Mouse (Mus musculus) mature B cell (primary cell): Measurements from ENCODE around the gene Cdk2ap2.
"Not testable (repeated sequence)": the region's sequence is repeated elsewhere in the genome, so short reads cannot be mapped to it uniquely, and the experiment has no call there.

Experiments used
- in situ Hi-C: fragments of 300-500 bp; cut with MboI; formaldehyde crosslinking; loops from 2 replicates; pipeline ENCODE4 v1.14.3; 2019

Cdk2ap2 gene

GRCm38 (mm10) chr19:4096642-4097440, at the start of gene Cdk2ap2:
Cdk2ap2 (plus strand) TSS chr19:4097182.
- in situ Hi-C loops: no loop called here

- in situ Hi-C loops: no loop called here
Measured at GRCm38 (mm10) chr19:4047859-4048258, 49.1 kb upstream of the Cdk2ap2 start.

- in situ Hi-C loops: not testable (repeated sequence)
Measured at GRCm38 (mm10) chr19:4049069-4049468, 47.9 kb upstream of the Cdk2ap2 start.

GRCm38 (mm10) chr19:4051016-4051415, 46.0 kb upstream of the Cdk2ap2 start:
- in situ Hi-C loops: no loop called here

GRCm38 (mm10) chr19:4051741-4052515, 45.1 kb upstream of the Cdk2ap2 start:
- in situ Hi-C loops: no loop called here

GRCm38 (mm10) chr19:4052516-4053030, 44.4 kb upstream of the Cdk2ap2 start:
- in situ Hi-C loops: no loop called here

GRCm38 (mm10) chr19:4054613-4055012, 42.4 kb upstream of the Cdk2ap2 start:
- in situ Hi-C loops: no loop called here

- in situ Hi-C loops: no loop called here
Measured at GRCm38 (mm10) chr19:4055216-4055946, 41.6 kb upstream of the Cdk2ap2 start.

GRCm38 (mm10) chr19:4055947-4056693, 40.9 kb upstream of the Cdk2ap2 start:
- in situ Hi-C loops: no loop called here

GRCm38 (mm10) chr19:4056727-4057126, 40.3 kb upstream of the Cdk2ap2 start:
- in situ Hi-C loops: no loop called here

- in situ Hi-C loops: no loop called here
Measured at GRCm38 (mm10) chr19:4057389-4057788, 39.6 kb upstream of the Cdk2ap2 start.

GRCm38 (mm10) chr19:4057962-4058361, 39.0 kb upstream of the Cdk2ap2 start:
- in situ Hi-C loops: no loop called here

GRCm38 (mm10) chr19:4058581-4058980, 38.4 kb upstream of the Cdk2ap2 start:
- in situ Hi-C loops: no loop called here

GRCm38 (mm10) chr19:4059069-4059740, 37.8 kb upstream of the Cdk2ap2 start, which contains the start of gene Gstp3:
Gstp3 (minus strand) TSS chr19:4059569.
- in situ Hi-C loops: no loop called here

- in situ Hi-C loops: not testable (repeated sequence)
Measured at GRCm38 (mm10) chr19:4060044-4060898, 36.7 kb upstream of the Cdk2ap2 start.

GRCm38 (mm10) chr19:4060899-4061465, 36.0 kb upstream of the Cdk2ap2 start:
- in situ Hi-C loops: no loop called here

GRCm38 (mm10) chr19:4063357-4063756, 33.6 kb upstream of the Cdk2ap2 start:
- in situ Hi-C loops: not testable (repeated sequence)

GRCm38 (mm10) chr19:4064501-4064900, 32.5 kb upstream of the Cdk2ap2 start:
- in situ Hi-C loops: not testable (repeated sequence)

GRCm38 (mm10) chr19:4066280-4066679, 30.7 kb upstream of the Cdk2ap2 start:
- in situ Hi-C loops: no loop called here
